Mouse (Mus musculus): Measurements from ENCODE around the gene Prim1.

- no peak for TF ChIP-seq CTCF (IDR thresholded peaks at IDR 0.05; ENCODE audit: extremely low read depth, insufficient read depth, low read length)
- TF ChIP-seq POLR2A (IDR thresholded peaks at IDR 0.05; ENCODE audit: extremely low read depth, insufficient read depth, low read length), result no peak
These were observed 38.0 kb downstream of the Prim1 start for GRCm38 (mm10) chr10:128053001-128053400.

All from cortical plate, adult 2 months (tissue).